In genomic region chr7:136946131-136946530, GRCm38 (mm10) we compare ENCODE assay signal across 15 mouse cellular contexts. TPM values are rescaled to one million over a fixed set of nuclear protein-coding genes. Genes with fewer than 3 reads are reported as not detected.
DNase-seq lines count a peak whose midpoint lies in the region; ATAC-seq and TF ChIP-seq lines count a peak whose summit lies in the region.
"Had no signal": no experiment of that assay in that cellular context is flagged by ENCODE, and none has a peak within 500 bp of the region (broad histone marks: within the 10 kb centered on the region; RNA-seq: fewer than 3 reads in every experiment).

No protein-coding gene starts in this region.

- intact Hi-C loops in heart, postnatal 25 days (cut with DNase I) = no loop called here

- H3K4me3 ChIP-seq in heart, embryonic 10.5 days = no peak overlapping the region
- no peak overlapping the region for H3K4me3 ChIP-seq in lung, embryonic 14.5 days (ENCODE audit: low read depth, low read length)
- no peak overlapping the region for H3K4me3 ChIP-seq in embryonic facial prominence, embryonic 15.5 days (replicated peaks)
- H3K4me3 ChIP-seq: hindbrain, embryonic 12.5 days; stomach, embryonic 15.5 days had no signal

- peaks cover 5% of the 10 kb centered on the region; the same call in 1 of the 2 replicates for H3K27me3 ChIP-seq in heart, embryonic 10.5 days (ENCODE audit: insufficient read depth, poor library complexity, severe bottlenecking)
- H3K27me3 ChIP-seq in lung, embryonic 14.5 days (ENCODE audit: insufficient read depth, low read length) = peaks cover 33% of the 10 kb centered on the region
- H3K27me3 ChIP-seq in embryonic facial prominence, embryonic 15.5 days = no peaks in the 10 kb centered on the region
- H3K27me3 ChIP-seq: CH12.LX; megakaryocyte, embryonic 14.5 days; Patski; stomach, embryonic 15.5 days had no signal

- WGBS in heart, embryonic 10.5 days = 83% methylated on average over 9 of the region's 9 CpGs
- 63% methylated on average over 9 of the region's 9 CpGs for WGBS in lung, embryonic 14.5 days
- 58% methylated on average over 9 of the region's 9 CpGs for WGBS in embryonic facial prominence, embryonic 15.5 days

- H3K9me3 ChIP-seq in heart, embryonic 10.5 days = no peaks in the 10 kb centered on the region
- no peaks in the 10 kb centered on the region for H3K9me3 ChIP-seq in lung, embryonic 14.5 days (ENCODE audit: low read depth, low read length)
- H3K9me3 ChIP-seq in embryonic facial prominence, embryonic 15.5 days (replicated peaks) = no peaks in the 10 kb centered on the region
- H3K9me3 ChIP-seq: hindbrain, embryonic 12.5 days; stomach, embryonic 15.5 days had no signal

- H3K4me2 ChIP-seq in lung, embryonic 14.5 days = no peak overlapping the region
- H3K4me2 ChIP-seq in embryonic facial prominence, embryonic 15.5 days (replicated peaks) = no peak overlapping the region
- H3K4me2 ChIP-seq: hindbrain, embryonic 12.5 days; stomach, embryonic 15.5 days had no signal

- H3K27ac ChIP-seq in heart, embryonic 10.5 days = 0 out of 2 replicates have a peak overlapping the region, but pooled peaks have one; percentile 3
- H3K27ac ChIP-seq in lung, embryonic 14.5 days (ENCODE audit: low read depth) = no peak overlapping the region
- H3K27ac ChIP-seq in embryonic facial prominence, embryonic 15.5 days (replicated peaks) = 0 out of 2 replicates have a peak overlapping the region, but pooled peaks have one; percentile 34
- H3K27ac ChIP-seq: hindbrain, embryonic 12.5 days; stomach, embryonic 15.5 days had no signal

- no peak for TF ChIP-seq CTCF in lung, embryonic 14.5 days (IDR thresholded peaks at IDR 0.05; ENCODE audit: low read depth)

- no peak for DNase-seq in heart, embryonic 10.5 days (ENCODE audit: low spot score)
- no peak for DNase-seq in heart, postnatal 25 days (ENCODE audit: low spot score)
- DNase-seq in lung, embryonic 14.5 days = peak; percentile 22
- no peak for DNase-seq in lung, postnatal 25 days (ENCODE audit: low spot score)
- DNase-seq in gastrocnemius, postnatal 25 days = peak; percentile 15
- no peak for DNase-seq in kidney, postnatal 25 days
- DNase-seq: adrenal gland, adult 8-10 months; cerebellum, postnatal 36 days had no signal

- no peaks in the 10 kb centered on the region for H3K36me3 ChIP-seq in heart, embryonic 10.5 days
- no peaks in the 10 kb centered on the region for H3K36me3 ChIP-seq in lung, embryonic 14.5 days (ENCODE audit: insufficient read depth)
- H3K36me3 ChIP-seq in embryonic facial prominence, embryonic 15.5 days = no peaks in the 10 kb centered on the region
- H3K36me3 ChIP-seq: hindbrain, embryonic 12.5 days; stomach, embryonic 15.5 days had no signal

- peaks cover 21% of the 10 kb centered on the region for H3K4me1 ChIP-seq in heart, embryonic 10.5 days
- H3K4me1 ChIP-seq in lung, embryonic 14.5 days (ENCODE audit: insufficient read depth) = no peaks in the 10 kb centered on the region
- H3K4me1 ChIP-seq in embryonic facial prominence, embryonic 15.5 days = peaks cover 20% of the 10 kb centered on the region
- H3K4me1 ChIP-seq: megakaryocyte, embryonic 14.5 days; stomach, embryonic 15.5 days had no signal

- no peak overlapping the region for H3K9ac ChIP-seq in lung, embryonic 14.5 days
- no peak overlapping the region for H3K9ac ChIP-seq in embryonic facial prominence, embryonic 15.5 days
- H3K9ac ChIP-seq: hindbrain, embryonic 12.5 days; stomach, embryonic 15.5 days had no signal

- ATAC-seq in lung, embryonic 14.5 days (ENCODE audit: insufficient read depth) = no peak
- no peak for ATAC-seq in embryonic facial prominence, embryonic 15.5 days (ENCODE audit: insufficient number of reproducible peaks, low FRiP score, low TSS enrichment, low read depth)
- ATAC-seq: intestine, postnatal 0 days; Patski had no signal

RNA-seq across cellular contexts. Expression of gene Mgmt, which starts 51.7 kb away (rescaled TPM):
- polyA plus RNA-seq in heart, embryonic 10.5 days (2016; fragmentation: Nextera tagmentation; extraction: Ambion mirVana) = 5.7 and 6.1 TPM in 2 replicates
- 1 to 10 TPM; 3.1 to 3.2 TPM for total RNA-seq in heart, postnatal 25 days (2021)
- polyA plus RNA-seq in lung, embryonic 14.5 days (2014; fragmentation: Nextera tagmentation; extraction: Ambion mirVana) = 5.2 and 5.4 TPM in 2 replicates
- polyA plus RNA-seq in embryonic facial prominence, embryonic 15.5 days (2015; fragmentation: Nextera tagmentation; extraction: Ambion mirVana) = 6.7 and 6.8 TPM in 2 replicates
- total RNA-seq in gastrocnemius, postnatal 25 days (2021) = 1 to 10 TPM; 1.8 to 2.5 TPM
- polyA plus RNA-seq: Patski had no signal

Comparison
In these comparisons a context has a peak if more than half of its experiments do, and no peak if none do; other contexts are left out.
1. DNase-seq: peak in lung, embryonic 14.5 days (single experiment) and gastrocnemius, postnatal 25 days (single experiment); none in heart, embryonic 10.5 days (single experiment), heart, postnatal 25 days (single experiment), lung, postnatal 25 days (single experiment) and kidney, postnatal 25 days (0 of 2).